In genomic region chr8:6973961-6974360, GRCm38 (mm10) we compare ENCODE assay signal across 23 mouse cellular contexts.
DNase-seq lines count a peak whose midpoint lies in the region; ATAC-seq and TF ChIP-seq lines count a peak whose summit lies in the region.
"Had no signal": no experiment of that assay in that cellular context is flagged by ENCODE, and none has a peak within 500 bp of the region (broad histone marks: within the 10 kb centered on the region; RNA-seq: fewer than 3 reads in every experiment).

No protein-coding gene starts in this region.

- H3K9ac ChIP-seq in midbrain, embryonic 12.5 days (replicated peaks) = no peak overlapping the region
- H3K9ac ChIP-seq in midbrain, embryonic 13.5 days (replicated peaks) = no peak overlapping the region
- H3K9ac ChIP-seq in ES-Bruce4 (ENCODE audit: low read depth, poor library complexity, severe bottlenecking) = no peak overlapping the region
- no peak overlapping the region for H3K9ac ChIP-seq in hindbrain, embryonic 14.5 days
- H3K9ac ChIP-seq: embryonic facial prominence, embryonic 12.5 days; forebrain, embryonic 15.5 days; heart, embryonic 15.5 days; hindbrain, embryonic 13.5 days; intestine, embryonic 15.5 days had no signal

- ATAC-seq in midbrain, embryonic 12.5 days (ENCODE audit: low FRiP score, low read depth) = peak; percentile 73; the same call in 1 of the 2 replicates
- no peak for ATAC-seq in midbrain, embryonic 13.5 days
- no peak for ATAC-seq in hindbrain, embryonic 14.5 days (ENCODE audit: low FRiP score)
- ATAC-seq: activated CD4-positive, CD25-positive, alpha-beta regulatory T cell, adult 4 months; CD4-positive, CD25-positive, alpha-beta regulatory T cell, adult 4 months; forebrain, embryonic 15.5 days; intestine, embryonic 15.5 days had no signal

- H3K4me1 ChIP-seq in midbrain, embryonic 12.5 days = peaks cover 2% of the 10 kb centered on the region; the same call in 1 of the 2 replicates
- no peaks in the 10 kb centered on the region for H3K4me1 ChIP-seq in midbrain, embryonic 13.5 days (replicated peaks)
- H3K4me1 ChIP-seq in ES-Bruce4 (ENCODE audit: control insufficient read depth, insufficient read depth, low read length) = no peaks in the 10 kb centered on the region
- H3K4me1 ChIP-seq in hindbrain, embryonic 14.5 days (replicated peaks; ENCODE audit: control insufficient read depth, insufficient read depth, low read length) = no peaks in the 10 kb centered on the region
- H3K4me1 ChIP-seq: embryonic facial prominence, embryonic 12.5 days; forebrain, embryonic 15.5 days; heart, embryonic 15.5 days; hindbrain, embryonic 13.5 days; intestine, embryonic 15.5 days had no signal

- TF ChIP-seq CTCF in ES-Bruce4 (IDR thresholded peaks at IDR 0.05; ENCODE audit: low read depth, low read length) = no peak

- no peaks in the 10 kb centered on the region for H3K9me3 ChIP-seq in midbrain, embryonic 12.5 days
- H3K9me3 ChIP-seq in midbrain, embryonic 13.5 days = no peaks in the 10 kb centered on the region
- H3K9me3 ChIP-seq in ES-Bruce4 (replicated peaks; ENCODE audit: control insufficient read depth, insufficient read depth, low read length, poor library complexity, severe bottlenecking) = no peaks in the 10 kb centered on the region; the same call in 1 of the 2 replicates
- H3K9me3 ChIP-seq in hindbrain, embryonic 14.5 days (ENCODE audit: control insufficient read depth, low read length) = no peaks in the 10 kb centered on the region
- H3K9me3 ChIP-seq: embryonic facial prominence, embryonic 12.5 days; forebrain, embryonic 15.5 days; heart, embryonic 15.5 days; hindbrain, embryonic 13.5 days; intestine, embryonic 15.5 days had no signal

- no peak overlapping the region for H3K4me3 ChIP-seq in midbrain, embryonic 12.5 days
- no peak overlapping the region for H3K4me3 ChIP-seq in midbrain, embryonic 13.5 days (replicated peaks)
- no peak overlapping the region for H3K4me3 ChIP-seq in ES-Bruce4 (ENCODE audit: low read depth, low read length)
- no peak overlapping the region for H3K4me3 ChIP-seq in hindbrain, embryonic 14.5 days (replicated peaks; ENCODE audit: low read length)
- H3K4me3 ChIP-seq: embryonic facial prominence, embryonic 12.5 days; forebrain, embryonic 15.5 days; heart, adult 2 months; heart, embryonic 15.5 days; hindbrain, embryonic 13.5 days; intestine, embryonic 15.5 days had no signal

- no peaks in the 10 kb centered on the region for H3K27me3 ChIP-seq in midbrain, embryonic 12.5 days
- H3K27me3 ChIP-seq in midbrain, embryonic 13.5 days = no peaks in the 10 kb centered on the region
- H3K27me3 ChIP-seq in ES-Bruce4 (ENCODE audit: control insufficient read depth, insufficient read depth, low read length, poor library complexity, severe bottlenecking) = no peaks in the 10 kb centered on the region
- H3K27me3 ChIP-seq in hindbrain, embryonic 14.5 days (ENCODE audit: control insufficient read depth, insufficient read depth, low read length) = no peaks in the 10 kb centered on the region
- H3K27me3 ChIP-seq: embryonic facial prominence, embryonic 12.5 days; forebrain, embryonic 15.5 days; heart, embryonic 15.5 days; hindbrain, embryonic 13.5 days; intestine, embryonic 15.5 days had no signal

- H3K4me2 ChIP-seq in midbrain, embryonic 12.5 days (replicated peaks) = no peak overlapping the region
- H3K4me2 ChIP-seq in midbrain, embryonic 13.5 days (replicated peaks) = no peak overlapping the region
- no peak overlapping the region for H3K4me2 ChIP-seq in hindbrain, embryonic 14.5 days (replicated peaks)
- H3K4me2 ChIP-seq: embryonic facial prominence, embryonic 12.5 days; forebrain, embryonic 15.5 days; heart, embryonic 11.5 days; heart, embryonic 15.5 days; hindbrain, embryonic 13.5 days; intestine, embryonic 15.5 days had no signal

- TF ChIP-seq POLR2A in ES-Bruce4 (IDR thresholded peaks at IDR 0.05; ENCODE audit: insufficient read depth, low read length) = no peak

- 0 out of 2 replicates have a peak, but pooled peaks have one; percentile 51 for TF ChIP-seq EP300 in ES-Bruce4 (IDR thresholded peaks at IDR 0.05; ENCODE audit: insufficient read depth, low read depth, low read length)

- DNase-seq in embryo, embryonic 11 days = peak; percentile 23
- no peak for DNase-seq in embryo, embryonic 10 days (ENCODE audit: low spot score)
- peak; percentile 9 for DNase-seq in WW6 (ENCODE audit: low read depth, low spot score)
- no peak for DNase-seq in heart, adult 18-20 months
- DNase-seq in hindbrain, embryonic 14.5 days (ENCODE audit: low spot score) = no peak
- DNase-seq: adrenal gland, postnatal 14 days; B cell, adult 2 months; cerebellum, adult 18-20 months; cerebellum, adult 9-11 months; cerebellum, postnatal 36 days; heart, adult 2 months; heart, postnatal 14 days had no signal

- H3K36me3 ChIP-seq in midbrain, embryonic 12.5 days = no peaks in the 10 kb centered on the region
- H3K36me3 ChIP-seq in midbrain, embryonic 13.5 days = no peaks in the 10 kb centered on the region
- no peaks in the 10 kb centered on the region for H3K36me3 ChIP-seq in ES-Bruce4 (ENCODE audit: control insufficient read depth, insufficient read depth, low read length, poor library complexity, severe bottlenecking)
- H3K36me3 ChIP-seq in hindbrain, embryonic 14.5 days (replicated peaks; ENCODE audit: control insufficient read depth, insufficient read depth) = no peaks in the 10 kb centered on the region
- H3K36me3 ChIP-seq: embryonic facial prominence, embryonic 12.5 days; forebrain, embryonic 15.5 days; heart, embryonic 15.5 days; hindbrain, embryonic 13.5 days; intestine, embryonic 15.5 days had no signal

- no peak overlapping the region for H3K27ac ChIP-seq in midbrain, embryonic 12.5 days (replicated peaks)
- H3K27ac ChIP-seq in midbrain, embryonic 13.5 days = no peak overlapping the region
- no peak overlapping the region for H3K27ac ChIP-seq in ES-Bruce4 (ENCODE audit: insufficient read depth, low read length)
- H3K27ac ChIP-seq in hindbrain, embryonic 14.5 days = no peak overlapping the region
- H3K27ac ChIP-seq: embryonic facial prominence, embryonic 12.5 days; forebrain, embryonic 15.5 days; heart, adult 2 months; heart, embryonic 15.5 days; hindbrain, embryonic 13.5 days; intestine, embryonic 15.5 days had no signal

Comparison
In these comparisons a context has a peak if more than half of its experiments do, and no peak if none do; other contexts are left out.
1. DNase-seq: peak in embryo, embryonic 11 days (single experiment) and WW6 (single experiment); none in embryo, embryonic 10 days (single experiment), heart, adult 18-20 months (0 of 2) and hindbrain, embryonic 14.5 days (single experiment).